Mouse (Mus musculus) kidney, postnatal 0 days (tissue): Measurements from ENCODE around the gene Gm45062. TPM values are rescaled to one million over a fixed set of nuclear protein-coding genes. Genes with fewer than 3 reads are reported as not detected.

Experiments
- ATAC-seq: fragments of 200-750 bp; cut with Nextera tagmentation; replicated peaks from 2 replicates; pipeline ENCODE4 v1.8.0; 2017; ENCODE audit warnings: low read depth, moderate number of reproducible peaks, moderate TSS enrichment, moderate library complexity; ENCODE audit not compliant: low FRiP score
- DNase-seq: peaks from one replicate; pipeline ENCODE4 v3.0.0-alpha.2; 2016; ENCODE audit warnings: low spot score
- H3K27ac ChIP-seq: fragments of 300-500 bp; sonication (generic); 2 replicates; pipeline ENCODE4 v1.5.1; 2014; ENCODE audit warnings: mild to moderate bottlenecking
- H3K27me3 ChIP-seq: fragments of 300-500 bp; sonication (generic); 2 replicates; pipeline ENCODE4 v1.6.1; 2014; ENCODE audit warnings: low read length, mixed read lengths; ENCODE audit not compliant: insufficient read depth
- H3K36me3 ChIP-seq: fragments of 300-500 bp; sonication (generic); 2 replicates; pipeline ENCODE4 v1.6.1; 2014; ENCODE audit warnings: low read length, mixed read lengths; ENCODE audit not compliant: insufficient read depth
- H3K4me1 ChIP-seq: fragments of 300-500 bp; sonication (generic); replicated peaks from 2 replicates; pipeline ENCODE4 v1.6.1; 2014; ENCODE audit warnings: antibody characterized with exemption, low read length, mixed read lengths; ENCODE audit not compliant: insufficient read depth
- H3K4me2 ChIP-seq: fragments of 300-500 bp; sonication (generic); 2 replicates; pipeline ENCODE4 v1.6.1; 2014; ENCODE audit warnings: mild to moderate bottlenecking, low read length, moderate library complexity, mixed read lengths
- H3K4me3 ChIP-seq: fragments of 300-500 bp; sonication (generic); replicated peaks from 2 replicates; pipeline ENCODE4 v1.5.1; 2014; ENCODE audit warnings: low read depth, low read length
- H3K9ac ChIP-seq: fragments of 300-500 bp; sonication (generic); 2 replicates; pipeline ENCODE4 v1.6.1; 2014; ENCODE audit warnings: low read depth, low read length
- H3K9me3 ChIP-seq: fragments of 300-500 bp; sonication (generic); replicated peaks from 2 replicates; pipeline ENCODE4 v1.6.1; 2016; ENCODE audit warnings: low read length, inconsistent platforms, mixed read lengths
- CTCF ChIP-seq: IDR thresholded peaks from 2 replicates; pipeline ENCODE4 v1.5.1; 2016; ENCODE audit warnings: antibody characterized with exemption, low read depth, mild to moderate bottlenecking, moderate library complexity
- WGBS: fragments of 180-500 bp; shearing (Covaris S2); extraction: QIAGEN DNeasy Blood & Tissue Kit; methylation state at CpG from one replicate; pipeline ENCODE4 v1.1.7; 2014; 5-methylcytosine and 5-hydroxymethylcytosine counted together
- polyA plus RNA-seq: library from polyadenylated mRNA; unstranded; fragments of >200 nt; fragmentation: Nextera tagmentation; extraction: Ambion mirVana; gene quantifications from 2 replicates; pipeline ENCODE4 v1.2.1, GENCODE M21; 2015

Gm45062 gene
- polyA plus RNA-seq, 1 experiment from 2014 or later, result 5.0 TPM

DNA sequence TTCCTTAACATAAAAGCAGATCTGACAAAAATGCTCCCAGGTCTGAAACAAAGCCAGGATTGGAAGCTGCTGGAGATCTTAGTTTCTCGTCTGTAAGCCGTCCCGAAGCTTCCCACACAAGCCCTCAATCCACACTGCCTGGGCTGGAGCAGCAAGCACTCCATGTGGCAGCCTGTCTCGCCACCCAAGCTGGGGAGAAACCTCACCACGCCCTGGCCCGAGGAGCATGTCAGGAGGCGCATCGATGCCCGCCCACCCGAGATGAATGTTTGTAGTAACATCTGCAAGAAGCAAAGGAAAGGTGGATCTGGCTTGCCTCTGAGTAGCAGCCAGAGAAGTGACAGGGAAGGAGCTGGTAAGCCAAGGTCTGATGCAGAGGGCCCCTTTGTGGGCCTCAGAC, 385.5 kb downstream of the Gm45062 start:
- ATAC-seq, result no peak
- H3K9me3 ChIP-seq, result no peaks in the 10 kb centered on the region
- H3K9ac ChIP-seq, result no peak overlapping the region
- H3K4me2 ChIP-seq, result no peak overlapping the region
- WGBS, result 73% methylated on average over 10 of the region's 10 CpGs
- peak overlapping the region; percentile 39; the same call in 1 of the 2 replicates for H3K27ac ChIP-seq
- DNase-seq, result no peak
- H3K36me3 ChIP-seq, result no peaks in the 10 kb centered on the region
- no peak for TF ChIP-seq CTCF
- no peak overlapping the region for H3K4me3 ChIP-seq
- H3K4me1 ChIP-seq, result peaks cover 2% of the 10 kb centered on the region; the same call in 1 of the 2 replicates
- no peaks in the 10 kb centered on the region for H3K27me3 ChIP-seq

DNA sequence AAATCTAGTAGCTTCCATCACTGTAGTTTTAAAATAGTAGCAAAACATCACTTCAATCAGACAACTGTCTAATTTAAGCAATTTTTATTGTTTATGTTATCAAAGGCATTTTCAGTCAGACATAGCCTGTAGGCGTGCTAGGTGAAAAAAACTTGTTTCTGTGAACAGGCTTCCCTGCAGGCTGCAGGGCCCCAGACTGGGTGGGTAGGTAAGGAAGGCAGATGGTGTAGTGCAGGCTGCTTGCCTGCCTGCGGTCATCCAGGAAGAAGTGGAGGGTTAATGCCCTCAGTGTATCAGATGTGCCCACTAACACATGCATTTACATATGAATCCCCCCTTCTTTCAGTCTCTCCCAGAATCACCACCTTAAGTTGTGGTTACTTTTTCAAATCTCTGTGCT, 386.5 kb downstream of the Gm45062 start:
- no peaks in the 10 kb centered on the region for H3K9me3 ChIP-seq
- H3K4me2 ChIP-seq, result no peak overlapping the region
- no peak overlapping the region for H3K4me3 ChIP-seq
- no peak overlapping the region for H3K9ac ChIP-seq
- no peak for DNase-seq
- 76% methylated on average over 2 of the region's 2 CpGs for WGBS
- no peak for TF ChIP-seq CTCF
- H3K4me1 ChIP-seq, result peaks cover 2% of the 10 kb centered on the region; the same call in 1 of the 2 replicates
- no peaks in the 10 kb centered on the region for H3K36me3 ChIP-seq
- no peaks in the 10 kb centered on the region for H3K27me3 ChIP-seq
- H3K27ac ChIP-seq, result no peak overlapping the region
- no peak for ATAC-seq

Other genes with a start within 250 kb of the Gm45062 start
- 0.11 and 0.21 TPM in 2 replicates for gene Col28a1, start 66.8 kb upstream of the Gm45062 start, polyA plus RNA-seq
- 22.1 and 22.4 TPM in 2 replicates for gene Mios, start 50.2 kb upstream of the Gm45062 start, polyA plus RNA-seq
- 166 and 182 TPM in 2 replicates for gene Rpa3, start 277 bp upstream of the Gm45062 start, polyA plus RNA-seq
- 28.4 and 31.8 TPM in 2 replicates for gene Umad1, start 162 bp upstream of the Gm45062 start, polyA plus RNA-seq